Mouse (Mus musculus) heart, adult 2 months (tissue): ENCODE data around the gene Rab39.

Experiments
- CTCF ChIP-seq: fragments of 200-600 bp; IDR thresholded peaks from 2 replicates; pipeline ENCODE4 v1.8.1; 2022; ENCODE audit warnings: antibody characterized with exemption, mild to moderate bottlenecking, moderate library complexity
- POLR2A ChIP-seq: fragments of 200-500 bp; IDR thresholded peaks from 2 replicates; pipeline ENCODE4 v1.6.1; 2011; ENCODE audit warnings: mild to moderate bottlenecking, low read depth, low read length, control low read depth; ENCODE audit not compliant: insufficient read depth

DNA sequence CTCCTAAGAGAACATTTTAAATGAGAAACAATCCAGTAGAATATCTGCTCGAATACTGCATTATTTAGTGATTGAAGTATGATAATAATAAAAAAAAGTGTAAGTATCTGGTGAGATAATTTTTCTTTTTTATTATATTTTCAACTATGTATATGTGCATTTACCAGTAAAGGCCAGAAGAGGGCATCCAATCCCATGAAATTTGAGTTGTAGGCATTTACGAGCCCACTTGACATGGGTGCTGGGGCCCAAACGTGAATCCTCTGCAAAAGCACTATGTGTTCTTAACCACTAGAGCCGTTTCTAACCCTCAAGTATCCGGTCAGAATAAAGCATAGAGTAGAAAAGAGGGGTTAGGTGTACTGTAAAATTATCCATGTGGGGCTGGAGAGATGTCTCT lies 44.9 kb upstream of the Rab39 start:
- TF ChIP-seq CTCF (peak; percentile 51), POLR2A (no peak)
